Mouse (Mus musculus) ES-E14 (cell line): ENCODE results near the gene Ager. TPM values are rescaled to one million over a fixed set of nuclear protein-coding genes. Genes with fewer than 3 reads are reported as not detected.

Experiments
- DNase-seq: peaks from one replicate; pipeline ENCODE4 v3.0.0-alpha.2; 2013; ENCODE audit warnings: low read depth, low spot score
- H3K27ac ChIP-seq: 2 replicates; pipeline ENCODE4 v1.5.1; 2012; ENCODE audit warnings: low read depth, mild to moderate bottlenecking, low read length, moderate library complexity, mixed read lengths; ENCODE audit not compliant: poor library complexity, insufficient read depth, severe bottlenecking
- H3K36me3 ChIP-seq: 2 replicates; pipeline ENCODE4 v1.6.1; 2012; ENCODE audit warnings: mild to moderate bottlenecking, low read length, moderate library complexity, mixed read lengths; ENCODE audit not compliant: control insufficient read depth, poor library complexity, insufficient read depth, severe bottlenecking
- H3K4me1 ChIP-seq, 2 experiments: fragments of 150-350 bp in 1 of 2; sonication (generic) in 1 of 2; 2 replicates each; pipeline ENCODE4 v1.6.1; 2012; ENCODE audit warnings: low read length in 2 of 2, mild to moderate bottlenecking in 1 of 2, mixed read lengths in 1 of 2; ENCODE audit not compliant: control insufficient read depth in 2 of 2, insufficient read depth in 2 of 2, poor library complexity in 1 of 2
- H3K4me3 ChIP-seq, 2 experiments: fragments of 150-350 bp in 1 of 2; sonication (generic) in 1 of 2; 2 replicates each; pipeline ENCODE4 v1.5.1; 2012; ENCODE audit warnings: low read length in 2 of 2, low read depth in 1 of 2, mild to moderate bottlenecking in 1 of 2, mixed read lengths in 1 of 2; ENCODE audit not compliant: insufficient read depth in 1 of 2, poor library complexity in 1 of 2, severe bottlenecking in 1 of 2
- H3K9ac ChIP-seq: 2 replicates; pipeline ENCODE4 v1.6.1; 2012; ENCODE audit warnings: low read depth, mild to moderate bottlenecking, low read length, mixed read lengths; ENCODE audit not compliant: poor library complexity, insufficient read depth, severe bottlenecking
- H3K9me3 ChIP-seq: fragments of 150-350 bp; sonication (generic); 2 replicates; pipeline ENCODE4 v1.6.1; 2012; ENCODE audit warnings: low read depth, mild to moderate bottlenecking, low read length; ENCODE audit not compliant: control insufficient read depth, insufficient read depth
- CHD2 ChIP-seq: IDR thresholded peaks from 2 replicates; pipeline ENCODE4 v1.6.1; 2014; ENCODE audit warnings: mild to moderate bottlenecking, low read depth, low read length, inconsistent platforms
- HCFC1 ChIP-seq: IDR thresholded peaks from 2 replicates; pipeline ENCODE4 v1.6.1; 2012; ENCODE audit warnings: low read length, inconsistent platforms, borderline replicate concordance; ENCODE audit not compliant: insufficient read depth
- MAFK ChIP-seq: IDR thresholded peaks from 2 replicates; pipeline ENCODE4 v1.6.1; 2014; ENCODE audit warnings: mild to moderate bottlenecking, low read depth, low read length, inconsistent platforms; ENCODE audit not compliant: insufficient read depth
- ZC3H11A ChIP-seq: IDR thresholded peaks from 2 replicates; pipeline ENCODE4 v1.6.1; 2012; ENCODE audit warnings: low read depth, mild to moderate bottlenecking, inconsistent platforms, low read length, borderline replicate concordance
- ZNF384 ChIP-seq: IDR thresholded peaks from 2 replicates; pipeline ENCODE4 v1.6.1; 2012; ENCODE audit warnings: low read depth, low read length, inconsistent platforms
- in situ Hi-C, 2 experiments: fragments of 600-800 bp; cut with MboI; formaldehyde crosslinking; loops; one replicate each; pipeline ENCODE4 v1.15.1; 2025; ENCODE audit warnings: low sequenced_read_pairs in 2 of 2, inconsistent platforms in 1 of 2; ENCODE audit not compliant: unreplicated experiment in 2 of 2
- total RNA-seq: library from RNA; depleted of rRNA; stranded (reverse); fragments of 300-350 nt; gene quantifications from 2 replicates; pipeline ENCODE4 v1.2.3, GENCODE M21; 2012

The Ager gene
- total RNA-seq, 1 experiment: 2.3 TPM

DNA sequence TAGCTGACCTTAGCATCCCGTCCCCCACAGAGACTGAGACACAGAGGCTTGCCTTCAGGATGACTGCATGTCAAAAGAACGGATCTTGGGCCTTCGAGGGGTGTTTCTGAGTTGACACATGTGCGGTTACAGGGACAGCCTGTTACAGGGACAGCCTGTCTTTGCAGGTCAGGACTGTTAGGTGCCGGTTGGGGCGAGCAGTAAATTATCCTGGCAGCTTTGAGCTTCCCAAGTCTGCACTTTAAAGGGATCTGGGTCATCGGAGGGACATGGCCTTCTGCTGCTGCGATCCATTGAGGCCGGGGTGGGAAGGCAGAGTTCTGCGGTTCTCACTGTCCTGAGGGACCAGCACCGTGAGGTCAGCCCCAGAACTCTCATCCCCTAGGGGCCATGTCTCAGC, 40.3 kb upstream of the Ager start:
- no peaks in the 10 kb centered on the region for H3K36me3 ChIP-seq
- no peak for TF ChIP-seq ZNF384
- no peak for TF ChIP-seq ZC3H11A
- no peak for TF ChIP-seq CHD2
- no peak for TF ChIP-seq MAFK
- TF ChIP-seq HCFC1: no peak
- no peak for DNase-seq
- H3K4me3 ChIP-seq: no peak overlapping the region
- in situ Hi-C loops: no loop called here
- peaks cover 7 to 14% of the 10 kb centered on the region in 2 experiments for H3K4me1 ChIP-seq
- H3K9me3 ChIP-seq: no peaks in the 10 kb centered on the region
- no peak overlapping the region for H3K27ac ChIP-seq
- no peak overlapping the region for H3K9ac ChIP-seq

DNA sequence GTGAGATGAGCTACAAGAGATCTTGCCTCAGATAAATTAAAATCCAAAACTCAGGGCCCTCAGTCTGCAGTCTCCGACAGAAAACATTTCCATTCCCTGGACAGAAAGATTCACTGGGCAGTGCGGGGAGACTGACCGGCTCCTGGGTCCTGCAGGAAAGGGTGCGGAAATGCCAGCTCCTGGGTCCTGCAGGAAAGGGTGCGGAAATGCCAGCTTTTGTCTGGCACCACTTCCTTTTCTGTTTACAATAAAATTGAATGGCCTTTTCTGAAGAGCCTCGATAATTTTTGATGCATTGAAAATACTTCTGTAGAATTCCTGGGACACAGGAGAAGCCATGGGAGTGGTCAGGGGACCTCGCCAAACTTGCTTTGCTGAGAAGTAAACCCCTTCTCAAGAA, 38.5 kb upstream of the Ager start:
- Histone ChIP-seq H3K27ac (no peak overlapping the region), H3K4me3 (no peak overlapping the region), H3K9ac (no peak overlapping the region), H3K36me3 (no peaks in the 10 kb centered on the region), H3K9me3 (no peaks in the 10 kb centered on the region), H3K4me1 (peaks cover 12 to 22% of the 10 kb centered on the region in 2 experiments)
- in situ Hi-C loops: no loop called here
- DNase-seq: no peak
- TF ChIP-seq ZC3H11A (no peak), CHD2 (no peak), ZNF384 (no peak), MAFK (no peak)

DNA sequence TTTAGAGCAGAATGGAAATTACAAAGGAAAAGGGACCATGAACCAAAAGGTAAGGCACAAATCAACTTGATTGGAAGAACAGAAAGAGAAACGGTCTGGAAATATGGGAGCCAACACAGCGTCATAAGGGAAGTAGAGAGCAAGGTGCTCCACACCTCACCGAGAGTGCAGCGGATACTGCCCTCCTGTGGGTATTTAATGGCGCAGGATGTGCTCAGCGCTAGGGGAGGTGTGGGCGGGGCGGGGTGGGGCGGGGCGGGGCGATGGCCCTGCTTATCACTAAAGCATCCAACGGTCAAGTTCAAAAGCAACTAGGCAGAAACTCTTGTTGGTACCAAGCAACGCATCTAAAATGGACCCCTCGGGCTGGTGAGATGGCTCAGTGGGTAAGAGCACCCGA, 37.8 kb upstream of the Ager start:
- no peak for TF ChIP-seq ZNF384
- Histone ChIP-seq H3K4me3 (no peak overlapping the region), H3K9me3 (no peaks in the 10 kb centered on the region), H3K36me3 (no peaks in the 10 kb centered on the region), H3K9ac (no peak overlapping the region), H3K4me1 (peaks cover 14 to 26% of the 10 kb centered on the region in 2 experiments), H3K27ac (no peak overlapping the region)
- in situ Hi-C loops: no loop called here
- DNase-seq: no peak

DNA sequence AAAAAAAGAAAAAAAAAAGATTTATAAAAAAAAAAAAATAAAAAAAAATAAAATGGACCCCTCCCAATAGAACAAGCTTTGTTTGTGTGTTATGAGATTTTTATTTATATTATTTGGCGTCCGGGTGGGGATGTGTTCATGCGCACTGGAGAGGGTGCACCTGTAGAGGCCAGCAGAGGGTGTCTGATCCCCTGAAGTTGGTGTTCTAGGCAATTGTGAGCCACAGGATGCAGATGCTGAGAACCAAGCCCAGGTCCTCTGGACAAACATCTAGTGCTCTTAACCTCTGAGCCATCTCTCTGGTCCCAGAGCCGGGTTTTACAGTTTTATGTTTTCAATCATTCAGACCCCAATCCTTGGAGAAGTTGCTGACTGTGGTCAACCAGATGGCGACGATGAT, 37.2 kb upstream of the Ager start:
- DNase-seq: no peak
- no peak overlapping the region for H3K9ac ChIP-seq
- in situ Hi-C loops: no loop called here
- TF ChIP-seq ZC3H11A: no peak
- no peak for TF ChIP-seq HCFC1
- TF ChIP-seq MAFK: no peak
- TF ChIP-seq ZNF384: peak; percentile 65
- H3K27ac ChIP-seq: no peak overlapping the region
- H3K9me3 ChIP-seq: no peaks in the 10 kb centered on the region
- H3K36me3 ChIP-seq: no peaks in the 10 kb centered on the region
- H3K4me1 ChIP-seq: peaks cover 14 to 30% of the 10 kb centered on the region in 2 experiments
- no peak overlapping the region for H3K4me3 ChIP-seq

DNA sequence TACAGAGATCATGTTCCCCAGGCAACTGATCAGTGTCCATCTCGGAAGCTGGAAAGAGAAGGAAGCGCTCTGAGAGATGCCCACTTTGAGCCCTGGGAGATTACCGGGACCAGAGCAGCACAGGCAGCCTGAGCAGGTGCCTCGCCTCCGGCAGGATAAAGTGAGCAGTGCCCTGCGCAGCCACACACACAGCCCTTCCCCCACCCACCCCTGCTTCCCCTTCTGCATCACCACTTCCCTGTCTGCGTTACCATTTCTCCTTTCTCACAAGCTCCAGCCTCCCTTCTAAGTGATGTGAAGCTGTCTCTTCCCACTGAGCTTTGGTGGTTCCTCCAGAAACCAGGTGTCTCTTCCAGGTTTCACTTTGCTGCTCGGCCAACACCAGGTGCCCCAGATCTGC, 36.5 kb upstream of the Ager start:
- in situ Hi-C loops: no loop called here
- Histone ChIP-seq H3K4me3 (peak overlapping the region in 1 of 2 experiments; percentile 29; a peak in 2 of 4 replicates), H3K4me1 (peaks cover 14 to 30% of the 10 kb centered on the region in 2 experiments), H3K36me3 (peaks cover 2% of the 10 kb centered on the region; the same call in 1 of the 2 replicates), H3K9me3 (no peaks in the 10 kb centered on the region), H3K9ac (peak overlapping the region; percentile 53; the same call in 1 of the 2 replicates), H3K27ac (no peak overlapping the region)
- DNase-seq: no peak
- no peak for TF ChIP-seq HCFC1
- no peak for TF ChIP-seq CHD2
- no peak for TF ChIP-seq ZC3H11A
- TF ChIP-seq ZNF384: no peak
- no peak for TF ChIP-seq MAFK
